Mouse (Mus musculus) layer of hippocampus, adult 9-11 months (tissue): ENCODE results near the gene Atp2b1.

Experiments used
- DNase-seq: peaks from one replicate; pipeline ENCODE4 v3.0.0; 2022

Atp2b1 gene

GRCm38 (mm10) chr10:98913961-98914809, at the start of gene Atp2b1:
TSS of gene Atp2b1 (plus strand) at chr10:98914406.
- DNase-seq = peak; percentile 96

- no peak for DNase-seq
Observed at GRCm38 (mm10) chr10:98864851-98865250, 49.4 kb upstream of the Atp2b1 start.

GRCm38 (mm10) chr10:98866836-98867370, 47.3 kb upstream of the Atp2b1 start:
- DNase-seq = no peak

- DNase-seq = no peak
Observed at GRCm38 (mm10) chr10:98868351-98868908, 45.8 kb upstream of the Atp2b1 start.

GRCm38 (mm10) chr10:98877855-98878254, 36.4 kb upstream of the Atp2b1 start:
- no peak for DNase-seq

- DNase-seq = no peak
Observed at GRCm38 (mm10) chr10:98878636-98879035, 35.6 kb upstream of the Atp2b1 start.

- no peak for DNase-seq
Observed at GRCm38 (mm10) chr10:98880057-98880456, 34.1 kb upstream of the Atp2b1 start.

- peak; percentile 51 for DNase-seq
Observed at GRCm38 (mm10) chr10:98880711-98881110, 33.5 kb upstream of the Atp2b1 start.

- no peak for DNase-seq
Observed at GRCm38 (mm10) chr10:98881492-98881891, 32.7 kb upstream of the Atp2b1 start.

GRCm38 (mm10) chr10:98882587-98882986, 31.6 kb upstream of the Atp2b1 start:
- no peak for DNase-seq

GRCm38 (mm10) chr10:98884445-98884844, 29.8 kb upstream of the Atp2b1 start:
- no peak for DNase-seq

- no peak for DNase-seq
Observed at GRCm38 (mm10) chr10:98886770-98887271, 27.4 kb upstream of the Atp2b1 start.

- DNase-seq = no peak
Observed at GRCm38 (mm10) chr10:98891361-98891760, 22.8 kb upstream of the Atp2b1 start.

- DNase-seq = no peak
Observed at GRCm38 (mm10) chr10:98897507-98897906, 16.7 kb upstream of the Atp2b1 start.

GRCm38 (mm10) chr10:98897913-98898748, 16.1 kb upstream of the Atp2b1 start:
- DNase-seq = no peak

- DNase-seq = no peak
Observed at GRCm38 (mm10) chr10:98901533-98901932, 12.7 kb upstream of the Atp2b1 start.

- DNase-seq = no peak
Observed at GRCm38 (mm10) chr10:98905987-98906386, 8.2 kb upstream of the Atp2b1 start.

- DNase-seq = peak; percentile 31
Observed at GRCm38 (mm10) chr10:98906941-98907549, 7.2 kb upstream of the Atp2b1 start.

GRCm38 (mm10) chr10:98913610-98913960, 621 bp upstream of the Atp2b1 start:
- no peak for DNase-seq

GRCm38 (mm10) chr10:98914810-98915241, 620 bp downstream of the Atp2b1 start:
- DNase-seq = peak; percentile 82

- DNase-seq = peak; percentile 44
Observed at GRCm38 (mm10) chr10:98915398-98915931, 1.3 kb downstream of the Atp2b1 start.
